In genomic region chr1:34096923-34097322, GRCm38 (mm10) we compare ENCODE assay signal across 13 mouse cellular contexts.
DNase-seq lines count a peak whose midpoint lies in the region; ATAC-seq lines count a peak whose summit lies in the region.
"Had no signal": no experiment of that assay in that cellular context is flagged by ENCODE, and none has a peak within 500 bp of the region (broad histone marks: within the 10 kb centered on the region; RNA-seq: fewer than 3 reads in every experiment).

No protein-coding gene starts in this region.

- H3K4me3 ChIP-seq in hindbrain, embryonic 16.5 days (ENCODE audit: low read length): no peak overlapping the region
- no peak overlapping the region for H3K4me3 ChIP-seq in hindbrain, embryonic 10.5 days
- H3K4me3 ChIP-seq in neural tube, embryonic 13.5 days: no peak overlapping the region
- H3K4me3 ChIP-seq: embryonic facial prominence, embryonic 13.5 days had no signal

- WGBS in hindbrain, embryonic 16.5 days: 44% methylated on average over 3 of the region's 3 CpGs
- 76% methylated on average over 3 of the region's 3 CpGs for WGBS in hindbrain, embryonic 10.5 days
- WGBS in neural tube, embryonic 13.5 days: 49% methylated on average over 3 of the region's 3 CpGs

- H3K9ac ChIP-seq in hindbrain, embryonic 16.5 days (ENCODE audit: low read depth, low read length): no peak overlapping the region
- H3K9ac ChIP-seq in neural tube, embryonic 13.5 days: no peak overlapping the region
- H3K9ac ChIP-seq: embryonic facial prominence, embryonic 13.5 days had no signal

- H3K4me1 ChIP-seq in hindbrain, embryonic 16.5 days (ENCODE audit: control insufficient read depth, insufficient read depth, low read depth, low read length): peaks cover 9% of the 10 kb centered on the region
- H3K4me1 ChIP-seq in hindbrain, embryonic 10.5 days (replicated peaks): peaks cover 6% of the 10 kb centered on the region
- H3K4me1 ChIP-seq in neural tube, embryonic 13.5 days (replicated peaks): peaks cover 49% of the 10 kb centered on the region

- H3K9me3 ChIP-seq in hindbrain, embryonic 16.5 days (ENCODE audit: control insufficient read depth, low read length): no peaks in the 10 kb centered on the region
- no peaks in the 10 kb centered on the region for H3K9me3 ChIP-seq in hindbrain, embryonic 10.5 days
- H3K9me3 ChIP-seq in neural tube, embryonic 13.5 days: no peaks in the 10 kb centered on the region
- H3K9me3 ChIP-seq: embryonic facial prominence, embryonic 13.5 days had no signal

- ATAC-seq in hindbrain, embryonic 16.5 days: peak; percentile 15; the same call in 1 of the 2 replicates
- peak; percentile 36; the same call in 1 of the 2 replicates for ATAC-seq in neural tube, embryonic 13.5 days (ENCODE audit: low read depth)
- no peak for ATAC-seq in megakaryocyte progenitor cell, adult 5-6 weeks (replicated peaks; ENCODE audit: poor library complexity)
- ATAC-seq: Patski had no signal

- H3K27ac ChIP-seq in hindbrain, embryonic 16.5 days (ENCODE audit: low read depth, low read length): no peak overlapping the region
- H3K27ac ChIP-seq in hindbrain, embryonic 10.5 days: no peak overlapping the region
- no peak overlapping the region for H3K27ac ChIP-seq in neural tube, embryonic 13.5 days (replicated peaks)
- H3K27ac ChIP-seq: embryonic facial prominence, embryonic 13.5 days had no signal

- H3K27me3 ChIP-seq in hindbrain, embryonic 16.5 days (replicated peaks; ENCODE audit: control insufficient read depth, insufficient read depth, low read length): no peaks in the 10 kb centered on the region
- no peaks in the 10 kb centered on the region for H3K27me3 ChIP-seq in hindbrain, embryonic 10.5 days (ENCODE audit: insufficient read depth, poor library complexity, severe bottlenecking)
- H3K27me3 ChIP-seq in neural tube, embryonic 13.5 days: no peaks in the 10 kb centered on the region
- H3K27me3 ChIP-seq: embryonic facial prominence, embryonic 13.5 days; Patski had no signal

- DNase-seq in cerebellum, adult 9-11 months: peak; percentile 37
- no peak for DNase-seq in cerebellum, postnatal 4 days (ENCODE audit: low spot score in 2 of 2)
- DNase-seq in hindbrain, embryonic 10.5 days (ENCODE audit: low spot score): no peak
- no peak for DNase-seq in neural tube, embryonic 10.5 days (ENCODE audit: extremely low spot score, low spot score)
- DNase-seq in heart, postnatal 4 days: peak; percentile 59
- DNase-seq: B cell, adult 2 months; gastrocnemius, postnatal 14 days; lung, postnatal 36 days had no signal

- no peak overlapping the region for H3K4me2 ChIP-seq in hindbrain, embryonic 16.5 days (ENCODE audit: low read length)
- H3K4me2 ChIP-seq in neural tube, embryonic 13.5 days: no peak overlapping the region
- H3K4me2 ChIP-seq: embryonic facial prominence, embryonic 13.5 days had no signal

- H3K36me3 ChIP-seq in hindbrain, embryonic 16.5 days (ENCODE audit: control insufficient read depth, insufficient read depth, low read length): no peaks in the 10 kb centered on the region
- no peaks in the 10 kb centered on the region for H3K36me3 ChIP-seq in hindbrain, embryonic 10.5 days
- H3K36me3 ChIP-seq in neural tube, embryonic 13.5 days: no peaks in the 10 kb centered on the region
- H3K36me3 ChIP-seq: embryonic facial prominence, embryonic 13.5 days had no signal

Comparison
In these comparisons a context has a peak if more than half of its experiments do, and no peak if none do; other contexts are left out.
1. DNase-seq: peak in cerebellum, adult 9-11 months (single experiment) and heart, postnatal 4 days (single experiment); none in cerebellum, postnatal 4 days (0 of 2), hindbrain, embryonic 10.5 days (single experiment) and neural tube, embryonic 10.5 days (single experiment).